Mouse (Mus musculus): Measurements from ENCODE around the gene Fam163b. TPM values are rescaled to one million over a fixed set of nuclear protein-coding genes. Genes with fewer than 3 reads are reported as not detected.
A peak's percentile ranks its signal among the peaks of the same experiment; 100 is the strongest.

Fam163b gene
- polyA plus RNA-seq, 1 experiment, result 0.11 TPM

DNA sequence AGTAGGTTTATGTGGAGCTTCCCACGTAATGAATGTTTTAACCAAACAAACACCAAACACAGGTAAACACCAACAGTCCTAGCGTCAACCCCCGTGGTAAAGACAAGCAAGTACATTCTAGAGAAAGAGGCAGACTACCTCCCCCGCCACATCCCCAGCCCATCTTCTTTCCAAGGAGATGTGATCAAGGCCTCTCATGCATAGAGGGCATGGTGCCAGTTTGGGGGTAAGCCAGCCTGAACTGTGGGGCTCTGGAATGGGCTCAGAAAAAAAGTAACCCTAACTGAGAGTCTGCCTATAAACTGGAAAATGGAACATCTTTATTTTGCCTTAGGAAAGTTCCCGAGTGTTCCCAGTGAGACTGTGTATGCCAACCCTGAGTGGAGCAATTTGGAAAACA is 6.4 kb downstream of the Fam163b start:
- DNase-seq (ENCODE audit: low spot score), result no peak

DNA sequence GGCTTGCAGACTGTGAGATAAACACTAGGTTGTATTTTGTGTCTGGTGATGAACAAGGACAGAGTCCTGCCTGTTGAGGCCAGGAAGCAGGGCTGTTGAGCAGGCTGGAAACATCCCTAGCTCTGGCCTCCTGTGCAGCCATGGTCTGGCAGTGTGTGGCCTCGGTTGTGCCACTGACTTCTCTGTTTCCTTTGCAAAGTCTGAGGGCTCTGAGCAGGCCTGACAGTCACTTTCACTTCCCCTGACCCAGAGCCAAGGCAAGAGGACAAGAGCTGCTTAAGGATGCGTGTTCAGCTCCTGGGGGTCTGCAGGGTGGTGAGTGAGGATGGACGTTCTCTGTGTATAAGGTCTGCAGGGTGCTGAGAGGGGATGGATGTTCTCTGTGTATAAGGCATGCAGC is 13.3 kb downstream of the Fam163b start:
- no peak for DNase-seq (ENCODE audit: low spot score)

DNA sequence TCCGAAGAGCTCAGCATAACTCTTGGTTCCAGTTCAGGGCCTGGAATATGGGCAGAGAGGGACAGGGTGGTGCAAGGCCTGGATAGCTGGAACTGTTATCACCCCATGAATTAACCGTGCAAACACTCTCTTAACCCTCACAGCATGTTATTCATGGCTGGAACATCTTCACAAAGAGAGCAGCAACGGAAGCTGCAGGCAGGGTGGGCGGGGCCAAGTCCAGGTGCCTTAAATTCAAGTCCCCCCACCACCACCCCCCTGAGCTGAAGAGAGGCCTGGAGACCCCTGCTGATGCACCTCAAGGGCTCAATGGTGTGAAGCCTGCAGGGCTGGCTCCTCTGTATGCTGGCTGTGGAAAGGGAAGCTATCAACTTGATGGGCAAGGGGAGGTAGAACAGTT is 15.8 kb downstream of the Fam163b start:
- DNase-seq (ENCODE audit: low spot score), result no peak

DNA sequence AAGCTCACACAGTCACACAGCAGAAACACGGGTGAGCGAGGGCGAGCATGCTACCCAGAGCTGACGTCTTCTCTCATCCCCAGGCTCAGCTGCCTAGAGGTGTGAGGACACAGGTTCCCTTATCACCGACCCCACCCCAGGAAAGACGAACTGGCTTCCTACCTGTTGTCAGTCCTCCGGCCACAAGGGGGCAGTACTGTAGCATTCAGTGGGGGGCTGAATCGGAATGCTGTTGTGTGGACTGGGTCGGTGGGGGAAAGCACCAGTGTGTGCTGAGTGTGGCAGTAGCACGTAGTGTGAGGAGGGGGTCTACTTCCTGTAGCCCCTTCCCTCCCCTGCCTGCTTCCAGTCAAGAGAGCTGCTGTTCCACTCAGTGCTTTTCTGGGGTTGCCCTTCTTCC is 16.3 kb downstream of the Fam163b start:
- DNase-seq (ENCODE audit: low spot score), result peak; percentile 54

DNA sequence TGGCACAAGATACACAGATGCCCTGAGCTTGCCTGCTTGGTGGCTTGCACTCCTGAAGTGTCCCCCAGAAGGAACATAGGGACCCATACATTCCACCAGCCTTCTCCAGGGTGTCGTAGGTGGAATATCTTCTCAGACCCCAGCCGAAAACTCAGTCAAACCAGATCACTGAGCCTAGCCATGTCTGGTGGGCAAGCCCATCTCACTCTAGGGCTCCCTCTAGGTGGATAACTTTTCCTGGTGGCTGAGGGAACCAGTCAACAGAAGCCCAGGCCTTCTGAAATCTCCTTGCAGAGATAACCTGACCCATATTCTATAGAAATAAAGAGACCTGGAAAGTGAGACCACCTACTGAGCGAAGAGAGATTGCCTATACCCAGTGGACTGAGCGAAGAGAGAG is 19.2 kb downstream of the Fam163b start:
- DNase-seq (ENCODE audit: low spot score), result no peak

DNA sequence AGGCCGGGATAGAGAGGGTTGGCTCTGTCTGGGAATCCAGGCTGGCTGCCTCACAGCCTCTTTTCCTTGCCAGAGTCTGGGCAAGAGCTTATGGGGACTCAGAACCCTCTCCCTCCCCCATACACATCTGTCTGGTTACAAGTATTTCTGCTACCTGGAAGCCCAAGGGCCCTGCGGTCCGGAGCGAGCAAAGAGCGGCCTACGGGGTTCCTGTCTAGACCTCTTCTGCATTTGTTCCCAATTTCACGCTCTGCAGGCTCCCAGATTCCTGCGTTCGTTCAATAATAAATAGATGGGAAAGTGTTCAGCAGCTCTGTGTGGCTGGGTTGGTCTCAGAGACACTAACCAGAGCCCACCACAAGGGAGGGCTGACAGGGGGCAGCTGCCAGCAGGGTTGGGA is 19.7 kb downstream of the Fam163b start:
- DNase-seq (ENCODE audit: low spot score), result no peak

DNA sequence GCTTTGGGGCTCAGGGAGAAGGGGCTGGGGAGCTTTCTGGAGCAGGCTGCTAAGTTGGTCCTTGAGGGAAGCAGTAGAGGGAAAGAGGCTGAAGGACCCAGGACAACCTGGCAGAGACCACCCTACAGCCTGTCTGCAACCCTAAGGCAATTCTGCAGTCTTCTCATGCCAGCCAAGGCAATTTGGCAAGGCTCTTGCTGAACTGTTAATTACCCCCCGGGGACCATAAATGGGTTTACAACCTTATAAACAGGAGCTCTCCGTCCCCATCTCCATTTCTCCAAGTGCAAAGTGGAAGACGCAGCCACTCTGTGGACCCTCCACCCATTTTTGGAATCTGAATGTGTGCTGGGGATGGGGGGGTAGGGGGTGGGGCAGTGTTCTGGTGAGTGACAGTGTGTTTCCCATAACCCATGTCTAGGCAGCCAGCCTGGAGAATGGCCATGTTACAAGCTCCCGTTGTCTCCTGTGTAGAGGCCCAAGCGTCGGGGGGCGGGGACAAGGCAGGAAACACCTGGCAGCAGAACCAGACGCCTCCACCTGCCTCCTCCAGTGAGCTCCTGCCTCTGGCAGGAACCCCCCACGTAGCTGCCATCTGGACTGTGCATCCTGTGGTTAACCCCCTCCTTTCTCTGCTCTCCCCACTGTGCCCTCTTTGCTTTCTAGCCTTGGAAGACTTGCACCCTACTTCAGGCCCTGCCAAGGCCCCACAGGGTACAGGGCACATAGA is 20.5 kb downstream of the Fam163b start:
- DNase-seq (ENCODE audit: low spot score), result no peak

DNA sequence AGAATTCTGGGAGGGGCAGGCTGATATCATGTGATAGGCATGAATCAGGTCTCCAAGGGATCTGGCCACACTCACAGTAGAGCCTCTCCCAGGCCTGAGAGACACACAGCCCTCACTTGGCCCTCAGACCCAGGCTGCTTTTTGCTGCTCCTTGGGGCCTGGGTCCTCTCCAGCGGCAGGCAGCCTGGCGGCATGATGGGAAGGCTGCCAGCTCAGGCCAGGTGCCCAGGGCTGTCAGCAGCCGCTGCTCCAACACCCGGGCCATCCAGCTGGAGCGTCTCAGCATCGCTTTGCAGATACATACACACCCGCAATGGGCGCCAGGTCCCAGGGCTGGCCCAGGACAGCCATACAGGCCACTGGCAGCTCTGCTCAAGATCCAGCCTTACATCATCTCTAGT is 22.1 kb downstream of the Fam163b start:
- DNase-seq (ENCODE audit: low spot score), result no peak

DNA sequence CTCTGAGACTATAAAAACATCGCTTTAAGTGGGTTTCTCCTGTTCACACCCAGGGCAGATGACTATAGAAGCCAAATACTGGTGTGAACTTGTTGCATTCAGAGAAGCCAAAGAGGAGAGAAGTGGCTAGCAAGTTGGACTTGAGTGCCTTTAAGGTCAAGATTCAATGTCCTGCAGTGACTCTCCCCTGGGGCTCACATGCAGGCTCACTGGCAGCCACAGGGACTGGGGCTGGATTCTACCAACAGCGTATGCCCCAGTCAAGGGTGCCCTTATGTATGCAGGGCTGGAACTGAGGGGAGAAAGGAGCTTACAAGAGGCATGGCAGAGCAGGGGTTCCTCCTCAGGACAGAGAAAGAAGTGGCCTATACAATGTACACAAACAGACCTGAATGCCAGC is 22.5 kb downstream of the Fam163b start:
- DNase-seq (ENCODE audit: low spot score), result no peak

DNA sequence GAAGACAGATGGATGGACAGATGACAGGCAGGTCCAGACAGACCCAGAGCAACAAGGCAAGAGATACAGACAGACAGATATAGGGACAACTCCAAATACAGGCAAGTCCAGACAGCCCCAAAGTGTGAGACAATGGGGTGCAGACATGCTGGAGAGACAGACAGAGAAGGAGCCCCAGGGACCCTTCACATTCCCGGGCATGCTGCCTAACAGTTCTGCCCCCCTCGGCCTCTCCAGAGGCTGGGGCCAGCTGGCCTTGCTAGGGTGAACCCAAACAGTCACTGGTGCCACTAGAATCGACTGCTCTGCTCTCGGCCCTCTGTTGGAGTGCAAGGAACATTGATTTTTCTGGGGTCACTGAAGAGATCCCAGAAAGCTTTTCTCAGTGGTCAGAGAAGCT is 23.8 kb downstream of the Fam163b start:
- DNase-seq (ENCODE audit: low spot score), result no peak

DNA sequence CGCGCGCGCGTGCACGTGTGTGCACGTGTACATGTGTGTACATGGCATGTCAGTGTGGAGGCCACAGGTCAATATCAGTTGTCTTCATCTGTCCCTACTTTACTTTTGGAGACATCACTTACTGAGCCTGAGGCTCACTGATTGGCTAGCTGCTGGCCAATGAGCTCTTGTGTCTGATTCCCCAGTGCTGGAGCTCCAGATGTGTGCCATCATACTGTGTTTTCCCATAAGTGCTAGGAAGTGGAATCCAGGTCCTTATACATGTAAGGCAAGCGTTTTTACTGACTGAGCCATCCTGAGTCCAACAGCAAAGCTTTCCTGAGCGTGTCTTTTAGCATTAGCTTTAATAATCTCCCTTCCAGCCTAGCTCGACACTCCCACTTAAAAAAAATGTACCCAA is 28.1 kb downstream of the Fam163b start:
- DNase-seq (ENCODE audit: low spot score), result no peak

DNA sequence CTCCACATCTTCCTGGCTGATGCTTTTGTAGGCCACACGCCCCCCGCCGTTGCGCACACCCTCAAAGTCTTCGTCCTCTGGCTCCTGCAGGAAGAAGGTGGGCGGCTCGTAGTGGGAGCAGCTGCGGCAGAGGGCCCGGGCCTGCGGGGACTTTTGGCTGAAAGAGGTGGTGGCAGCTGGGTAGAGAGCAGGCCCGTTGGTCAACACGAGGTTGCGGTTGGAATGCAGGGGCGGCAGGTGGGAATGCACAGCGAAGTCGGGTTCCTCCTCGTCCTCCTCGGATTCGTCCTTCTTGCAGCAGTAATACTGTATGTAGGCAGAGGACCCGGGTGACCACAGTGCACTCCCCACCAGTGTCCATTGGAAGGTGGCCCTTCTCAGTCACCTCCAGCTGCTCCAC is 29.7 kb downstream of the Fam163b start:
- DNase-seq (ENCODE audit: low spot score), result no peak

DNA sequence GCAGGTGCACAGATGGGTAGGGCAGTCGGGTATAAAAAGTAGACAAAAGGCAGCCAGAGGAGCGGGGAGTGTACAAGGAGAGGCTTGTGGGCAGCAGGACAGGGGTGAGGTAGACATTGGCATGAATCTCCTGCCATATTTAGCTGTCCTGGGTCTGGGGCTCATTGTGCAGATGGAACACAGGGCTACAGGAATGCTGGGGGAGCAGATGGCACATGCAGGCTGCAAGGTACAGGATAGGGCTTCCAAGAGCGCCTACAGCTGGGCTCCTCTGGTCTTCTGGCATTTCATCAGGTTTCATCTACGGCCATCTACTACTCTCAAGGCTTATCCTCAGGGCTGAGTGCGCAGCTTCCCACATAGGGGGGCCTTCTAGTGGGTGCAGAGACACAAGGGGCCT is 33.2 kb downstream of the Fam163b start:
- DNase-seq (ENCODE audit: low spot score), result no peak

DNA sequence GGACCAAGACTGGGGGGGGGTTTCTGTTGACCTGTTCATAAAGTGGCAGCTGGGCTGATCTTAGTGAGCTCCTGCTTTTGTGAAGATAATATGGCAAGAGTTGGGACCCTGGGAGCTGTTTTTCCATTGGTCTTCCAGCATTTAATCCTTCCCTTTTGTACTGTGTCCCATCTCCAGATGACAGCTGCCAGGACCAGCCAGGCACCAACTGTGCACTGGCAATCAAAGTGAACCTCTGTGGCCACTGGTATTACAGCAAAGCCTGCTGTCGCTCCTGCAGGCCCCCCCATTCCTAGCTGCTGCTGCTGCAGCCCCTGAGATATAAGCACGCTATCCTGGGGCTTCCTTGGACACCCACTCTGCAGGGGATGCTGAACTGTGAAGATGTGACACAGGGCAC is 34.1 kb downstream of the Fam163b start:
- no peak for DNase-seq (ENCODE audit: low spot score)

DNA sequence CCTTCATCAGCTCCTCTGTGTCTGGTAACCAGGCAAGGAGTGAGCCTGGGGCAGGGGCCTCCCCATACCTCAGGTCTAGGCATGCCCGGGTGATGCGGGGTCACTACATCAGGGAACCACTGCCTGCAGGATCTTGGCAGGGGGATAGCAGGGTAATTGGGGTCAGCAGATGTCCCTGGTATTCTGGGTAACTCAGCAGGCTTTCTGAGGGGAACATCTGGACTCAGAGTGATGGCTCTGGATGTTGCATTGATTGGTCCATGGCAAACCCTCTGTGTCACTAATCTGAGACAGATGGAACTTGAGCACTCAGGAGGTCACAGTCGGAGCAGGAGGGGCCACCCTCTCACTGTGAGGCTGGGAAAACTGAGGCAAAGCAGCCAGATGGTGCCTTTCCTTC is 35.5 kb downstream of the Fam163b start:
- DNase-seq (ENCODE audit: low spot score), result no peak

DNA sequence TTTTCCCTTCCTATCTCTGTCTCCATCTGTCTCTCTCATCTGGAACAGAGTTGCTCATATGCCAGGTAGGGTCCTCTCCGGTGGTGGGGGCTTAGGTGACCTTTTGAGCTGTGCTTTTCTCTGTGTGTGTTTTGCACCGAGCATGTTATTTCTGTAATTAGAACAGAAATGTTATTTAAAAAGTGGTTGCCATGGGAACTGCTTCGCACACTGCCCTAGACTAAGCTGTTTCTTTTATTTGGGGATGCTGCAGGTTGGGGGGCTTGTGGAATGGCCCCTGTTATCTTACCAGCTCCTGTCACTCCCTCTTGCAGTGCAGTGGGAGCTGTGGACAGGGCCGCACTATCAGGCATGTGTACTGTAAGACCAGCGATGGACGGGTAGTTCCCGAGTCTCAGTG is 38.7 kb downstream of the Fam163b start:
- DNase-seq (ENCODE audit: low spot score), result no peak

DNA sequence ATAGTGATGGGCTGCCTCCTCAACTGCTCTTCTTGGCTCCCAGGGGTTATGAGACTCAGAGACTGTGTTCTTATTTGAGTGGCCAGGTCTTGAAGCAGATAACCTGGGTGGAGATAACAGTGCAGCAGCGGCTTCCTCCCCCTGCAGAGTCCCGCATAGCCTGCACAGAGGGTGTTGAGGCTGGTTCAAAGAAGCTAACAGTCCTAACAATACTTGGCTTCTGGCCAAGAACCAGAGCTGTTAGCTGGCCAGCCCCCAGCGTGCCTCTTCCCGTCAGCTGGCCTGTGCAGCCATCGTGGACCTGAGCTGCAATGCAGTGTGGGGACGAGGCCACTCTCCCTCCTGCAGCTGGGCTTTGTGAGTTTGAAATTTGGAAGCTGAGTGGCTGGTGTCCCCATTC is 44.5 kb downstream of the Fam163b start:
- no peak for DNase-seq (ENCODE audit: low spot score)

DNA sequence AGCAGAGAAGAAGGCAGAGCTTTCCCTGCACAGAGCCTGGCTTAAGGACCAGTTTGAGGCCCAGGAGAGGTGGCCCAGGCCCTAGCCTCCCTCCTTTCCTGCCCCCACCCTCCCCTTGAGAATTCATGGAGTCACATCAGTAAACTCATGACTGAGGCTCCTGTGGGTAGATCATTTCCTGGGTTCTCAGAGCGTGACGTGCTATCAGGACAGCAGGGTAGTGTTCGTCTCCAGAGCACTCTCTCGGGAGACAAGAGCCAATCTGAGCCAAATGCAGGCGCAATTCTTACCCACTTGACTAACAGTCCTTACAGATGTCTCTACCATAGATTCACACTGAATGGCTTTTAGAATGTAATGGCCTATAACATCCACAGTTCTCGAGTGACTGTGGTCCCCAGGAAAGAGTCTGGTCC is 45.0 kb downstream of the Fam163b start:
- no peak for DNase-seq (ENCODE audit: low spot score)

DNA sequence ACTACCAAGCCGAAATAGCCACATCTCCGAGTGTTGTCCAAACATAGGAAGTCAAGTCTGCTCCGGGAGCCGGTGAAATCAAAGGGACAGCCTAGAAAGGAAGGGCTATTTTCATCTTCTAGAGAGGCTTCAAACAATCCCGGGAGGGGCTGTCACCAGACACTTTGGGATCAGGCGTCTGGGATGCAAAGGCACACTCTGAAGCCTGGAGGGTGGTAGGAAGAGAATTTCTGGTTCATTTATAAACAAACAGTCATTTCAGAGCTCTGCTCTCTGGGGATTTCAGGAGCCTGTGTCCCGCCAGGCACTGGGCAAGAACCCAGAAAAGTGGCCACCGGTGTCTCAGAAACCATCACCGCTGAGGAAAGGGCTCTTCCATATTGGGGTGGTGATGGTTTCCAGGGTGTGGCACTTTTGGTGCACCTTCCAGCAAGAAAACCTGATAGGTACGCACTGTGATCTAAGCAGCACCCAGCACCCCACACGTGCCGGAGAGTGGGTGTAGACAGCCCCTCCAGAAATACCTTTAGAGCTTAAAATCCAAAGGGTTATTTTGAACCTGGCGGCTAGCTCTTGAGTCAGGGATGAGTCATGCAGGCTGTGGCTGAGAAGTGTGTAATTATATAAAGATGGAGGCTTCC is 45.8 kb downstream of the Fam163b start:
- DNase-seq (ENCODE audit: low spot score), result no peak

DNA sequence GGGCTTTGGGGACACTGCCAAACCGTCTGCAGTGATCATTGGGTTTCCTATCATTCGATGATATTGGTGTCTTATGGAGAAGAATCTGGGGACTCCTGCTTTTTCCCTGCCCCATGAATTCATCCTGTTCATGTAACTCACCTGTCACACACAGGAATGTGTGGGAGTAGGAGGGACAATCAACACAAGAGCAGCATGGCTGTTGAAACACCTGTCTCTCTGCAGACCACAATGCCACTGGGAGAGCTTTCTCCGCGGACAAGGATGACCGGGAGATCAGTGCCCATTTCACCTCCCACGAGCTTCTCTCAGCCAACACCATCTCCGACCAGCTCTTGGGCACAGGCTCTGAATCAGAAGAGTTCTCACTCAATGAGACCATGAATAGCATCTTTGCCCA is 47.1 kb downstream of the Fam163b start:
- no peak for DNase-seq (ENCODE audit: low spot score)

DNA sequence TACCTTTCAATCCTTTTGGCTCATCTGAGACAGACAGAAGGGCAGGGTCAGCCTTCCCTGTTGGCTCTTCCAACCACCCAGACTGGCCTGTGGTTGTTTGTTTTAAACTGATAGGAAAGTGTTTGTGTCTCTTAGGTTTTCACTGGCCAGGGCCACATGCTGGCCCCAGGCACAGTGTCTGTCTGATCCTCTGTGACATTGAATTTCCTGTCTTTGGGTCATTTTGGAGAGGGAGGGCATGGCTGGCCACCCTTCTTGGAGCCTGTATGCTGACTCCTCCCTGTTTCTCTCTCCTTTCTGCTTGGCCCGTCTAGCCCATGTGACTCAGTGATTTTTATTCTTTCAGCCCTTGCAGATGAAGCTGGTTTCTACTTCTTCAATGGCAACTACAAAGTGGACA is 53.1 kb downstream of the Fam163b start:
- DNase-seq (ENCODE audit: low spot score), result no peak

DNA sequence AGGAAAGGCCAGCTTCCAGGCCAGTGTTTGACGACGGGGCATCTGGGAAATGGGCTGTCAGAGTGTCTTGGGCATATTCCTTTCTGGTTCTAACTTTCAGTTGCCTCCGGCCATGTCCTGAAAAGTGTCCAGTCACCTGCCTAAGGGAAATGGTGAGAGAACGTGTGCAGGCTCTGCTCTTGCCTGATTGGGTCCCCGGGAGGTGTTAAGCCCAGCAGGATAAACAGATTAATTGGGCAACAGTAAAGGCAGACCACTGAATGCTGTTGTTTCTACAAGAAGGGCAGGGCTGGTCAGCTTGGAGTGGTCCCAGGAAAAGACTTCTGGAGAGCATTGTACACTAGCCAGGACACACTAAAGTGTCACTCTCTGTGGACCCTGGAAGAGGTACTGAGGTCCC is 53.6 kb downstream of the Fam163b start:
- no peak for DNase-seq (ENCODE audit: low spot score)

DNA sequence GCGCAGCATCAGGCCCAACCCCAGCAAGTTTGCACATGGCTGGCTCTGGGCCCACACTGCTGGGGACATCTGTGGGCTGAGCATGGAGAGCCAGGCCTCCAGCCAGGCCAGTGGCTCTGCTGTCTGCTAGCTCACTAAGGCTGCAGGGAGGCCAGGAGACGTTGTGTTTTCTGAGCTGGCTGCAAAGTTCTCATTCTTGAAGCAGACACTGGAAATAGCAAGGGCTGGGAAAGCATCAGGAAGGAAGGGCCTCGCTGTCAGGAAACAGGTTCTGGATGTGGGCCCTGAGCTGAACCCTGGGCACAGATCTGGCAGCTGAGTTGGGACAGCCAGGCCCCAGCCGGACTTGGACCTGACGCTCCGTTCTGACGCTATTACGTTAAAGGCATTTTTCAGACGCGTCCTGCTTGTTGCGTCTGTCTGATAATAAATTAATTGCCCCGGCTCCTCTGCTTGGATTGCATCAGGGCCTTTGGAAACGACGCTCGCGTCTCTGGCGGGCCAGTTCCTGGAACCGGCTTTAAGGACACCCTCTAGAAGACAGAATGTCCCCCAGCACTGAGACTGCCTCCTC is 54.1 kb downstream of the Fam163b start:
- no peak for DNase-seq (ENCODE audit: low spot score)

DNA sequence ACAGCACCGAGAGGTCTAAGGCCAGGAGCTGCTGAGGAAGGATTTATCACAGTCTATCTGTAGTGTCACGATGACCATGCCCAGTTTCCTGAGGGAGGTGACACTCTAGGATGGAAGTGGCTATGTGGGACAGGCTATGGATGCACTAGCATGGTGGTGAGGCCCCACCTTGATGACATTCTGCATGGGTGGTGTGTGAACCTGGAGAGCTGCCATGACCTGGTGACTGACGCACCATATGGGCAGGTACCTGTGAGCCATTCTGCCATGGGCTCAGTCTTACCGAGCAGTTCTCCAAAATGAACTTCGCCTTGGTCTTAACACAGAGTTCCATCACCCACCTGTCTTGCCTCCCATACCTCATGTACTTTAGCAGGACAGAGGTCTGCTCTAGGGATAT is 54.7 kb downstream of the Fam163b start:
- DNase-seq (ENCODE audit: low spot score), result no peak
